Mouse (Mus musculus) right cerebral cortex, adult 2 months (tissue): ENCODE data around the gene Slc7a11.
A peak's percentile ranks its signal among the peaks of the same experiment; 100 is the strongest.

Experiments
- DNase-seq, 2 experiments: peaks; one replicate each; pipeline ENCODE4 v3.0.0; 2021 to 2022; ENCODE audit warnings: low spot score in 2 of 2

Gene Slc7a11

GRCm38 (mm10) chr3:50307339-50308327 lies 135.8 kb downstream of the Slc7a11 start:
- peak in 1 of 2 experiments; percentile 6 for DNase-seq

GRCm38 (mm10) chr3:50306334-50306733 lies 137.1 kb downstream of the Slc7a11 start:
- no peak for DNase-seq

- peak; percentile 19 to 20 for DNase-seq
Measured at GRCm38 (mm10) chr3:50304137-50304536, 139.3 kb downstream of the Slc7a11 start.

GRCm38 (mm10) chr3:50302648-50303047 lies 140.8 kb downstream of the Slc7a11 start:
- DNase-seq, result no peak

GRCm38 (mm10) chr3:50300952-50301303 lies 142.5 kb downstream of the Slc7a11 start:
- peak; percentile 52 to 78 for DNase-seq

- DNase-seq, result no peak
Measured at GRCm38 (mm10) chr3:50300002-50300951, 143.1 kb downstream of the Slc7a11 start.

GRCm38 (mm10) chr3:50298366-50298991 lies 144.9 kb downstream of the Slc7a11 start:
- no peak for DNase-seq

- no peak for DNase-seq
Measured at GRCm38 (mm10) chr3:50296956-50297355, 146.5 kb downstream of the Slc7a11 start.

- DNase-seq, result no peak
Measured at GRCm38 (mm10) chr3:50275023-50275422, 168.4 kb downstream of the Slc7a11 start.

GRCm38 (mm10) chr3:50272222-50272621 lies 171.2 kb downstream of the Slc7a11 start:
- DNase-seq, result no peak

GRCm38 (mm10) chr3:50269680-50270079 lies 173.7 kb downstream of the Slc7a11 start:
- peak; percentile 31 to 39 for DNase-seq

- no peak for DNase-seq
Measured at GRCm38 (mm10) chr3:50262547-50263087, 180.8 kb downstream of the Slc7a11 start.

- DNase-seq, result no peak
Measured at GRCm38 (mm10) chr3:50262066-50262465, 181.3 kb downstream of the Slc7a11 start.

- DNase-seq, result no peak
Measured at GRCm38 (mm10) chr3:50260667-50261066, 182.7 kb downstream of the Slc7a11 start.

GRCm38 (mm10) chr3:50258852-50259251 lies 184.6 kb downstream of the Slc7a11 start:
- DNase-seq, result no peak

- no peak for DNase-seq
Measured at GRCm38 (mm10) chr3:50249598-50250300, 193.7 kb downstream of the Slc7a11 start.

GRCm38 (mm10) chr3:50235990-50236389 lies 207.4 kb downstream of the Slc7a11 start:
- DNase-seq, result no peak

GRCm38 (mm10) chr3:50233144-50233543 lies 210.3 kb downstream of the Slc7a11 start:
- DNase-seq, result no peak

- no peak for DNase-seq
Measured at GRCm38 (mm10) chr3:50224390-50225114, 218.9 kb downstream of the Slc7a11 start.

GRCm38 (mm10) chr3:50220454-50220853 lies 223.0 kb downstream of the Slc7a11 start:
- no peak for DNase-seq
